Mouse (Mus musculus) erythroblast, embryonic 14.5 days (primary cell): ENCODE data around the gene Ackr4.

Source experiments
- GATA1 ChIP-seq: IDR thresholded peaks from 2 replicates; pipeline ENCODE4 v1.6.1; 2012; ENCODE audit warnings: low read length, inconsistent platforms, mixed read lengths
- TAL1 ChIP-seq: IDR thresholded peaks from 3 replicates; pipeline ENCODE4 v1.6.1; 2012; ENCODE audit warnings: low read length, inconsistent platforms, mixed read lengths

GRCm38 (mm10) chr9:104169986-104170385, 43.3 kb upstream of the Ackr4 start:
- TF ChIP-seq TAL1 (no peak), GATA1 (no peak)
